Mouse (Mus musculus) splenic B cell, adult 2 months (primary cell): ENCODE measurements around the gene Pcbd2.
A peak's percentile ranks its signal among the peaks of the same experiment; 100 is the strongest.

Experiments used
- DNase-seq: peaks from one replicate; pipeline ENCODE4 v3.0.0-alpha.2; 2011; ENCODE audit warnings: low read depth, low spot score
- H3K27me3 ChIP-seq: 2 replicates; pipeline ENCODE4 v1.6.1; 2012; ENCODE audit warnings: mild to moderate bottlenecking, low read length, moderate library complexity, mixed read lengths; ENCODE audit not compliant: control insufficient read depth, poor library complexity, insufficient read depth, severe bottlenecking
- H3K36me3 ChIP-seq: 2 replicates; pipeline ENCODE4 v1.6.1; 2012; ENCODE audit warnings: mild to moderate bottlenecking, low read length, moderate library complexity, mixed read lengths; ENCODE audit not compliant: control insufficient read depth, poor library complexity, insufficient read depth, severe bottlenecking

The Pcbd2 gene

DNA sequence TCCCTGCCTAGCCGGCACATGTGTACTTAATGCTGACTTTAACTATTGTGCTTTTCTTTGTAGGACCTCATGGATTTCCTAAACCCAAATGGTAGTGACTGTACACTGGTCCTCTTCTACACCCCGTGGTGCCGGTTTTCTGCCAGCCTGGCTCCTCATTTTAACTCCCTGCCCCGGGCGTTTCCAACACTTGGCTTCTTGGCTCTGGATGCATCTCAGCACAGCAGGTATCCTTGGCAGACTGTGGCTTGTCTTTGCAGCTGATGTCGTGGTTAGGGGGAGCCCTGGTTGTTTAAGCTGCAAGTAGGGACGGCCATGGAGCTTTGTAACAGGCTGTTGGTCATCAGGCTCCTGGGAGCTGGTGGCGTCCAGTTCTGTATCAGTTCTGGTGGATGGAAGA, 5.7 kb upstream of the Pcbd2 start:
- no peak for DNase-seq
- no peaks in the 10 kb centered on the region for H3K27me3 ChIP-seq
- peaks cover 3% of the 10 kb centered on the region; the same call in 1 of the 2 replicates for H3K36me3 ChIP-seq

DNA sequence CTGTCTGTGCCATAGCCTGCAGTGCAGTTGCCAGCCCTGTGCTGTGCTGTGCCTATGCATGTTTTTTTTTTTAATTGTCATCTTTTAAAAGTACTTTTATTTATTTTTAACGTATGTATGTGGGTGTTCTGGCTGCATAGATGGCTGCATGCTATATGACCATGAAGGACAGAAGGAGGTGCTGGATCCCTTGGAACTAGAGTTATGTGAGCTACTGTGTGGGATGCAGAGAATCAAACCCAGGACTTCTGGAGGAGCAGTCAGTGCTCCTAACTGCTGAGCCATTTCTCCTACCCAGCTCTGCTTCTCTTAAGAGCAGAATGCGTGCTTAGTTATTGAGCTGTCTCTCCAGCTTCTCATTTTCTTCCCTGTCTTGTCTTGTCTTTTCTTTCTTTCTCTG, 5.2 kb upstream of the Pcbd2 start:
- H3K36me3 ChIP-seq: peaks cover 3% of the 10 kb centered on the region; the same call in 1 of the 2 replicates

DNA sequence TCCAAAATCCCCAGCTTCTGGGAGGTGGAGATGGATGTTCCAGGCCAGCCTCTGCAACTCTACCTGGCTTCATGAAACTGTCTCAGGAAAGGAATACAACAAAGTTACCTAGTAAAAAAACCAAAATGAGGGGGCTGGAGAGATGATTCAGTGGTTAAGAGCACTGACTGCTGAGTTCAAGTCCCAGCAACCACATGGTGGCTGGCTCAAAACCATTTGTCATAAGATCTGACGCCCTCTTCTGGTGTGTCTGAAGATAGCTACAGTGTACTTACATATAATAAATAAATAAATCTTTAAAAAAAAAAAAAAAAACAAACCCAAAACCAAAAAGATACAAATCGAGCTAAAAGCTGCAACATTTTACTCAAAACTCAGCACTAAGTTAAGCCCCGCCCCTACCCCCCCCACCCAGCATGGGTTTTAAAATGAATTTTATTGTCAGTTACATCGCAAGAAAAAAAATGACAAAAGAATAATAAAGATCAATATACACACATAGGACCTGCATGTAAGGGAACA, 509 bp upstream of the Pcbd2 start:
- H3K27me3 ChIP-seq: no peaks in the 10 kb centered on the region
- DNase-seq: no peak
- H3K36me3 ChIP-seq: no peaks in the 10 kb centered on the region

More for the DNA sequence above, 5.2 kb upstream of the Pcbd2 start:
- DNase-seq: no peak
- no peaks in the 10 kb centered on the region for H3K27me3 ChIP-seq

DNA sequence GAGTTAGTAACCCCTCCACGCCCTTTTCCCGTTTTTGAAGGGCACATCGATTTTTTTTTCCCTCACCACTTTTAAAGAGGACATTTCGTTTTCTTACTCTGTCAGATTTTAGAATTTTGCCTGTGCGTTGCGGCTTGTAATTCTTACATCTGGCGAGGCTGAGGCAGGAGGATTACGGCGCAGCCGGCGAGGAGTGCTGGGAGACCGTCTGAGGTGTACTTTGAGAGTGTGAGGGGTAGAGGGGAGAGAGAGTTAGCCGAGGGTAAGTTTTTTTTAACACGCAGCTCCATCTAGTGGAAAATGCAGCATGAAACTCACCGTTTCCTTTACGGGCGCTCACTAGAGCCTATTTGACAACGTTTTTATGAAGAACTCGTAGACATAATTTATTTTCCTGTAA, 671 bp downstream of the Pcbd2 start:
- peak; percentile 85 for DNase-seq
- Histone ChIP-seq H3K27me3 (no peaks in the 10 kb centered on the region), H3K36me3 (no peaks in the 10 kb centered on the region)

DNA sequence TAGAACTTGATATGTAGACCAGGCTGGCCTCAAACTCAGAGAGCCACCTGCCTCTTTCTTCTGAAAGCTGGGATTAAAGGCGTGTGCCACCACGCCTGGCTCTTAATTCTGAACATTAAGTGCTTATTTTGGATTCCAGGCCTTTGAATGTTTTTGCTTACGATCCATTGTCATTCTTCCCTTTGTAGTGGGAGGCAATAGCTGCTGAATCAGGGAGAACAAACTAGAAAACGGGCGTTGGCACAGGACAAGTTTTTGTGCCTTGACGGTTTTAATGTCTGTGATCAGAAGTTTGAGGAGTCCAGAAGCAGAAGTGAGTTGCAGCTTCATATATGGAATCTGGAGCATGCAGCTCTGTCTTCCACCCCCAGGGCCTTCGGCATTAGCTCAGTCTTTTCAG, 3.5 kb downstream of the Pcbd2 start:
- Histone ChIP-seq H3K27me3 (no peaks in the 10 kb centered on the region), H3K36me3 (peaks cover 3% of the 10 kb centered on the region; the same call in 1 of the 2 replicates)
- DNase-seq: no peak

DNA sequence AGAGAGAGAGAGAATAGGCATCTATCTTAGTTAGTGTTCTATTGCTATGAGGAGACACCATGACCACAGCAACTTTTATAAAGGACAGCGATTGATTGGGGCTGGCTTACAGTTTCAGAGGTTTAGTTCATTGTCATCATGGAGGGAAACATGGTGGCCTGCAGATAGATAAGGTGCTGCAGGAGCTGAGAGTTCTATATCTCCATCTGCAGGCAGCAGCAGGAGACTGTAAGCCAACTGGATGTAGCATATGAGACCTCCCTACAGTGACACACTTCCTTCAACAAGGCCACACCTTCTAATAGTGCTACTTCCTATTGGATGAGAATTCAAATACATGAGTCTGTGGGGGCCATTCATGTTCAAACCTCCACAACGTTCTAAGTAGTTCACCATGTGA, 5.0 kb downstream of the Pcbd2 start:
- Histone ChIP-seq H3K36me3 (peaks cover 3% of the 10 kb centered on the region; the same call in 1 of the 2 replicates), H3K27me3 (no peaks in the 10 kb centered on the region)
- DNase-seq: no peak

DNA sequence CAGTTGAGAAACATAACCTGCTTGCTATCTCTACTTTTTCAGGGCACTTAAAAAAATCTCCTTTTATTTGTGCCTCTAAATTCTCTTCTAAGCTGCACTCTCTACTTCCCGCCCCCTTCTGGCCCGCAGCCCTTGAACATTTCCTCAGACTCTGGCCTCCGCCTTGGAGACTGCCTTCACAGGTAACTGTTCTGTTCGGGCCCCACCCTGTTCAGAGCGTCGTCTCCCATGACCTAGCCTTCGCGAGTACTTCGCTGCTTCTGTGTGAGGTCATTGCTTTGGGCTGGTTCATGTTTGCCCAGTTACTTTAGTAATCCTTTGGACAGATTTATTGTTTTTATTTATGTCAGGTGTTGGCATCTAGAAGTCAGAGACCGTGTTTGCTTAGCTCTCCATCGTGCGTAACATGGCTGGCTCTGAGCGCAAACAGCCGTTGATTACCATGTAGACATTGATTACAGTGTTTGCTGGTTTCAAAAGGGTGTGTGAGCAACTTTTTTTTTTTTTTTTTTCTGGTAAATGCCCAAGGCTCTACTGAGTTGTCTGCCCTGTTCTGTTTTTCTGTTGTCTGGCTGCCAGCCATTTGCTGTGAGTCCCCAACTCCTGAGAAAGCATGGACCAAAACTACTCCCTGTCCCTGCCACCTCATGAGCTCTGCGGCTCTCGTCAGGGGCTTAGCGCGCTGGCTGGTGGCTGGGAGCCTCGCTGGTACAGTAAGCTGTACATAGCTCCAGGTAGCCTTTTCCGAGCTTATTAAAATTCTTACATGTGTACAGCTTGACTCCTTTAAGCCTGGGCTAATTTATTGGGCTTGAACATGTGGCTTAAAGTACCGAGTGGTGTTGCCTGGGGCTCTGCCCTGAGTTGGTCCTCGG, 6.7 kb downstream of the Pcbd2 start:
- Histone ChIP-seq H3K27me3 (no peaks in the 10 kb centered on the region), H3K36me3 (peaks cover 3% of the 10 kb centered on the region; the same call in 1 of the 2 replicates)
- DNase-seq: no peak

DNA sequence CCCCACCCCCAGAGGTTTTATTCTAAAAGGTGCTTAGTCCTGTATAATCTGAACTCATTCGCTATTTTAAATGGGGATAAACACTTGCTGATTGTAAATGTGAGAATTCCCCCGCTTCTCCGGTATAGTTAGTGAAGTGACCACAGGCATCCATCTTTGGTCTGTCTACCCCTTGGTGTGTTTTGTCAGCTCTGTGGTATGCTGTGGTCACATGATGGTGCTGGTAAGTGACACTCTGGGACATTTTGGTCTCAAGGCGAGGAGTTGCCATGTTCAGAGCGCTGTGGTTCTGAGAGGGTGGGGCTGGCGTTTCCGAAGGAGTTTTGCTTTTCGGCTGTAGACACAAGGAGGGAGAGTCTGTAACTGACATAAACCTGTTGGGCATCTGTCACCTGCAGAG, 10.7 kb downstream of the Pcbd2 start:
- no peaks in the 10 kb centered on the region for H3K27me3 ChIP-seq
- peaks cover 3% of the 10 kb centered on the region; the same call in 1 of the 2 replicates for H3K36me3 ChIP-seq
- no peak for DNase-seq

DNA sequence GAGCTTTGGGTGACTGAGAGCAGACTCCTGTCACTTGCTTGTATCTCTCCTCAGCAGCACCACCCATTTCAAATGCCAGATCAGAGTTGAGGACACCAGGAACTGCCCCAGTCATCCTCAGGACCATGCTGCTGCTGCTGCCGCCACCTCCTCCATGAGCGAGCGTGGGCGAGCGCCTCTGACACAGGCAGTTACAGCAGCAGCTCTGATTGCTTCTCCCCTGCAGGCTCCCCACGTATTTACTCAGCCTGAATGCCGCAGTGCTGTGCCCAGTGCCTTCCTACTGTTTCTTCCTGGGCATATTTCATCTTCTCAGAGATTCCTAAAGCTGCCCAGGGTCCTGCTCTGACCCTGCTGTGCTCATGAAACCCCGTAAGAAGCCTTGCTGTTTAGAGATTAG, 15.1 kb downstream of the Pcbd2 start:
- DNase-seq: no peak
- H3K36me3 ChIP-seq: no peaks in the 10 kb centered on the region

DNA sequence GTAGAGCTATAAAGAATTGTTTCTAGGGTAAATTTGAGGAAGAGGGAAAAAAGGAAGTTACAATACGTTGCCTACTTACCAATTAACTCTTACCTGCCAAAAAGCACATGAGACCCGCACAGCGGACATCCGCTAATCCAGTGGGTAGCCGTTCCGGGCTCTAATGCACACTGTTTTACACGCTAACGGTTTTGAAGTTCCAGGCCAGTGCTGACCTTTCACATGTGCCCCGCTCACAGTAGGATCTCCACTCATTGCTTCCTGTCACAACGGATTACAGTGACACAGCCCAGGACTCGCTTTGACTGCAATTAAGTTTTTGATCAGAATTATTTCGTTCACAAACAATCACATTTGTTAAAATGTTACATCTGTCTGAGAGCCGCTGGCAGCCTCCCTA, 27.2 kb downstream of the Pcbd2 start:
- H3K27me3 ChIP-seq: no peaks in the 10 kb centered on the region
- no peaks in the 10 kb centered on the region for H3K36me3 ChIP-seq
- no peak for DNase-seq

More for the DNA sequence above, 15.1 kb downstream of the Pcbd2 start:
- H3K27me3 ChIP-seq: no peaks in the 10 kb centered on the region

DNA sequence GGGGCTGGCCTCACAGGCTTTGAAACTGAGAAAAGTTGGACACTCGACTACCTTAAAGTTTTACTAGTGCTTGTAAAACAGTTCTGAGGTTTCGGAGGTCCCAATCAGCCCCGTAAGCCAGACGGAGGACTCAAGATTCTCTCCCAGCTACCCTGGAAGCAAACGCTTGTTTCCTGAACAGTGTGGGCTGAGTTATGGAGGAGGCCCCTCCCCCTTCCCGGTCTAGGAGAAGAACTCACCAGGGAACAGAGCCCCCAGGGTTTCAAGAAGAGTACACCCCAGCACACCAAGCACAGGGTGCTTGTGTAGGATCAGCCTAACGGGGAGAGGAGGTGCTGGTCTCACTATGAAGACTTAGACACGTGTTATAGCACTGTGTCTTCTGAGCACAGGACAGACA, 29.6 kb downstream of the Pcbd2 start:
- no peak for DNase-seq
- no peaks in the 10 kb centered on the region for H3K27me3 ChIP-seq
- H3K36me3 ChIP-seq: no peaks in the 10 kb centered on the region

DNA sequence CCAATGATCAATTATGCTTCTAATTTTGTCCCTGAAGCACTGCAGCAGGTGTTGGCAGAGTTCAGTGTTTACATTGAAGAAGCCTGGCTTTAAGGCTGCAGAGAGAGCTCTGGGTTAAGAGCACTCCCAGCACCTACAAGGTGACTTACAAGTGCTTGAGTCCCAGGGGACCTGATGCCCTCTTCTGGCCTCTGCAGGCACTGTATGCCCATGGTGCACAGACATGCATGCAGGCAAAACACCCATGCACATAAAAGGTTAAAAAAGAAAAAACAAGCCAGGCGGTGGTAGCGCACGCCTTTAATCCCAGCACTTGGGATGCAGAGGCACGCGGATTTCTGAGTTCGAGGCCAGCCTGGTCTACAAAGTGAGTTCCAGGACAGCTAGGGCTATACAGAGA, 30.5 kb downstream of the Pcbd2 start:
- DNase-seq: peak; percentile 53
- H3K27me3 ChIP-seq: no peaks in the 10 kb centered on the region
- no peaks in the 10 kb centered on the region for H3K36me3 ChIP-seq

DNA sequence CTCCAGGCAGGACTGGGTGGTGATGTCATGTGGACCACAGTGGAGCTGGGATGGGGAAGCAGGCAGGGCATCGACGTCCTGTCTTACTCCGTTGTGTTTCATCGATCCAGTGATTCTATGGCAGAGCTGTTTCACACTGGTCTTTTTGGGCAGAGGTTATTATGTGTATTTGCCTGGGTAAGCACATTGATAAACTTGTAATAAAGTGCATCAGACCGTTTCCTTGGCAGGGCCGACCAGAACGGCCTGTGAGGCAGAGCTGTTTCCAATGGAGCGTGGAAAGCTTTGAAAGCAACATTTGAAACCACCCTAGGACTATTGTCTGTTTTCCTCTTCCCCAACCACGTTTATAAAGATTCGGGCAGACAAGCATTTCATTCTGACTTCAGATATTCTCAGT, 33.4 kb downstream of the Pcbd2 start:
- DNase-seq: no peak
- no peaks in the 10 kb centered on the region for H3K27me3 ChIP-seq
- no peaks in the 10 kb centered on the region for H3K36me3 ChIP-seq

DNA sequence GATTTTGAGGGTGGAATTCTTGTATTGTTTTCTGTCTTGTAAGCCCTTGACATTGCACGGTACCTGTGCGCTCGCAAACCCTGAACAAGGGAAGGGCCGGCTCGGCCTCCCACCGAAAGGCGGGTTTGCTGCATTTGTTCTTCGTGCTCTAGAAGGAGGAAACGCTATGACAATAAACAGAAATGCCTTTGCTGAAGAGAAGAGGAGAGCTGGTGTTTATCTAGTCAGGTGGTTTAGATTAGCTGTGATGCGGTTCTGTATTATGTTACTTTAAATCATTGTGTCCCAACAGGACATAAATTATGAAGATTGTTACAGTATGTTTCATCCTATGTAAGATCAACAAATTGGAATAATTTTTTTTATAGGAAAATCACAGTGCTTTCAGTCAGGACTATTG, 34.3 kb downstream of the Pcbd2 start:
- Histone ChIP-seq H3K36me3 (no peaks in the 10 kb centered on the region), H3K27me3 (no peaks in the 10 kb centered on the region)
- no peak for DNase-seq

DNA sequence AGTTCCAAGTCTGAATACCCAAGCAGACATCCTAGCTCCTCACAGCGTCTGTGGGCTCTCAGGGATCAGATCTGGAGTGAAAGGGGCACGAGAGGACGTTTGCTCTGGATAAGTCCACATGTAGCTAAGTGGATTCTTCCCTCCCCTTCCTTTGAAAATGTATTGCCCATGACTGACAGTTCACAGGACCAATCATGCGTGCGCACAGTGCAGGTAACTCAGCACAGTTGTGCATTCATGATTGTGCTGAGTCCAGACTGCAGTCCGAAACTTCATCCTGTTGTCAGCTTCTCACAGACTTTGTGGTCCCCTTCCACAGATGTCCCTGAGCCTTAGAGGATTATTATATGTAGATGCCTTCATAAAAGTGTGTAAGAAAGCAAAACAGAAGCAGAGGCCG, 47.2 kb downstream of the Pcbd2 start:
- no peak for DNase-seq
- Histone ChIP-seq H3K36me3 (no peaks in the 10 kb centered on the region), H3K27me3 (no peaks in the 10 kb centered on the region)
